Mouse (Mus musculus) kidney, adult 8-10 months (tissue): ENCODE measurements around the gene Nbr1.
A peak's percentile ranks its signal among the peaks of the same experiment; 100 is the strongest.

Experiments used
- DNase-seq, 2 experiments: peaks; one replicate each; pipeline ENCODE4 v3.0.0; 2022

Gene Nbr1

GRCm38 (mm10) chr11:101551751-101552475 lies at the start of gene Nbr1, which contains the start of gene Brca1:
Nbr1 (plus strand) TSS chr11:101552149.
Brca1 (minus strand) TSS chr11:101551955.
- DNase-seq: peak; percentile 90 to 92

GRCm38 (mm10) chr11:101506269-101506780 lies 45.6 kb upstream of the Nbr1 start:
- no peak for DNase-seq

- DNase-seq: no peak
These were observed 44.9 kb upstream of the Nbr1 start for GRCm38 (mm10) chr11:101507090-101507489.

GRCm38 (mm10) chr11:101518937-101519336 lies 33.0 kb upstream of the Nbr1 start:
- DNase-seq: no peak

- no peak for DNase-seq
These were observed 32.6 kb upstream of the Nbr1 start for GRCm38 (mm10) chr11:101519364-101519763.

- DNase-seq: no peak
These were observed 27.5 kb upstream of the Nbr1 start for GRCm38 (mm10) chr11:101524446-101524845.

- DNase-seq: peak in 1 of 2 experiments; percentile 9
These were observed 26.9 kb upstream of the Nbr1 start for GRCm38 (mm10) chr11:101525056-101525455.

GRCm38 (mm10) chr11:101525936-101526595 lies 25.9 kb upstream of the Nbr1 start:
- DNase-seq: peak; percentile 20 to 35

GRCm38 (mm10) chr11:101526686-101527085 lies 25.3 kb upstream of the Nbr1 start:
- DNase-seq: no peak

GRCm38 (mm10) chr11:101543533-101543932 lies 8.4 kb upstream of the Nbr1 start:
- DNase-seq: no peak

GRCm38 (mm10) chr11:101544132-101544531 lies 7.8 kb upstream of the Nbr1 start:
- DNase-seq: no peak

GRCm38 (mm10) chr11:101548526-101548925 lies 3.4 kb upstream of the Nbr1 start:
- DNase-seq: no peak

- peak; percentile 99 to 100 for DNase-seq
These were observed 739 bp downstream of the Nbr1 start for GRCm38 (mm10) chr11:101552476-101553300.

GRCm38 (mm10) chr11:101553354-101553930 lies 1.5 kb downstream of the Nbr1 start:
- DNase-seq: no peak

- DNase-seq: peak; percentile 72 to 86
These were observed 4.6 kb downstream of the Nbr1 start for GRCm38 (mm10) chr11:101556541-101556940.

- DNase-seq: no peak
These were observed 5.0 kb downstream of the Nbr1 start for GRCm38 (mm10) chr11:101556954-101557353.

GRCm38 (mm10) chr11:101562391-101562790 lies 10.4 kb downstream of the Nbr1 start:
- peak; percentile 47 to 58 for DNase-seq

GRCm38 (mm10) chr11:101568421-101568820 lies 16.5 kb downstream of the Nbr1 start:
- no peak for DNase-seq

GRCm38 (mm10) chr11:101576116-101576515 lies 24.2 kb downstream of the Nbr1 start:
- no peak for DNase-seq

- peak in 1 of 2 experiments; percentile 31 for DNase-seq
These were observed 29.3 kb downstream of the Nbr1 start for GRCm38 (mm10) chr11:101581081-101581764.

- DNase-seq: peak; percentile 75 to 82
These were observed 30.4 kb downstream of the Nbr1 start, which contains the start of gene Tmem106a for GRCm38 (mm10) chr11:101582054-101583035. Tmem106a (plus strand) TSS chr11:101582242.
